Mouse (Mus musculus) forebrain, embryonic 13.5 days (tissue): Measurements from ENCODE around the gene Ecm2. TPM values are rescaled to one million over a fixed set of nuclear protein-coding genes. Genes with fewer than 3 reads are reported as not detected.

Experiments used
- ATAC-seq: fragments of 200-750 bp; cut with Nextera tagmentation; 2 replicates; pipeline ENCODE4 v1.8.0; 2017
- H3K27ac ChIP-seq: fragments of 300-500 bp; sonication (generic); 2 replicates; pipeline ENCODE4 v1.5.1; 2015; ENCODE audit warnings: inconsistent platforms, mild to moderate bottlenecking, moderate library complexity
- H3K27me3 ChIP-seq: fragments of 300-500 bp; sonication (generic); 2 replicates; pipeline ENCODE4 v1.6.1; 2015; ENCODE audit warnings: mild to moderate bottlenecking, inconsistent platforms
- H3K36me3 ChIP-seq: fragments of 300-500 bp; sonication (generic); 2 replicates; pipeline ENCODE4 v1.6.1; 2015; ENCODE audit warnings: mild to moderate bottlenecking, inconsistent platforms; ENCODE audit not compliant: poor library complexity, severe bottlenecking
- H3K4me1 ChIP-seq: fragments of 300-500 bp; sonication (generic); 2 replicates; pipeline ENCODE4 v1.6.1; 2015; ENCODE audit warnings: inconsistent platforms
- H3K4me2 ChIP-seq: fragments of 300-500 bp; sonication (generic); 2 replicates; pipeline ENCODE4 v1.6.1; 2015; ENCODE audit warnings: inconsistent platforms, mild to moderate bottlenecking, moderate library complexity
- H3K4me3 ChIP-seq: fragments of 300-500 bp; sonication (generic); 2 replicates; pipeline ENCODE4 v1.5.1; 2015; ENCODE audit warnings: mild to moderate bottlenecking, inconsistent platforms
- H3K9ac ChIP-seq: fragments of 300-500 bp; sonication (generic); 2 replicates; pipeline ENCODE4 v1.6.1; 2015; ENCODE audit warnings: mild to moderate bottlenecking, inconsistent platforms
- H3K9me3 ChIP-seq: fragments of 300-500 bp; sonication (generic); replicated peaks from 2 replicates; pipeline ENCODE4 v1.6.1; 2016; ENCODE audit warnings: inconsistent platforms
- WGBS: fragments of 180-500 bp; shearing (Covaris S2); methylation state at CpG from one replicate; pipeline ENCODE4 v1.1.7; 2015; 5-methylcytosine and 5-hydroxymethylcytosine counted together
- polyA plus RNA-seq: library from polyadenylated mRNA; unstranded; fragments of >200 nt; fragmentation: Nextera tagmentation; extraction: Ambion mirVana; gene quantifications from 2 replicates; pipeline ENCODE4 v1.2.1, GENCODE M21; 2015

Gene Ecm2
- polyA plus RNA-seq, 1 experiment from 2014 or later: 0.96 TPM

DNA sequence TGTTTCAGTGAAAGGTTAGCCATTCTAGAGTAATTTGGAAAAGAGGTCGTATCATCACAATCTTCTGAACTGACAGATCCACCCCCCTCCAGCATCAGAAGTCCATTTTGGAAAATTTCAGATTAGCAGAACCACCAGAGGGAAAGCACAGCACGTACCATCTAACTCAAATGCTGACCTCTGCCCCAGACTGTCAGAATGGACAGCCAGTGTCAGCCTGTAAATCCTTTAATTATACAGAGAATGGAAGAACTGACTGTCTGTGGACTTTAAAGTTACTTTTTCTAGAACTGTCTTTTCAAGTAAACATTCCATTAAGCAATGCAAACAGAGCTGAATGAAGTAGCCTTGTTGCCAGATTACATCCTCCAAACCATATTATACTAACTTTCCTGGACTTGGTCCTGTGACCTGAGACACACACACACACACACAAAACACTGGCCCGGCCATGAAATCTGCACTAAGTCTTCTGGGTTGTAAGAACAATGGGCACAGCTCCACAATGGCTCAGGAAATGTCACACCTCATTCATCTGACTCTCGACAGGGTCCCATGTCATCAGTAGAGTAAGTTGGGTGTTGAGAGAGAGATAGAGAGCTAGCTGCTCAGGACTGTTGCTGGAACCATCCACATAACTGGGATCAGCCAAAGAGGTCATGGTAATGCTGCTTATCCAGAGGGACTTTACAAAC, 32.5 kb upstream of the Ecm2 start:
- no peak overlapping the region for H3K27ac ChIP-seq
- H3K4me3 ChIP-seq: no peak overlapping the region
- no peaks in the 10 kb centered on the region for H3K27me3 ChIP-seq
- WGBS: 71% methylated on average over 4 of the region's 4 CpGs
- H3K9ac ChIP-seq: no peak overlapping the region
- no peaks in the 10 kb centered on the region for H3K36me3 ChIP-seq
- no peak for ATAC-seq
- no peak overlapping the region for H3K4me2 ChIP-seq
- H3K4me1 ChIP-seq: 0 out of 2 replicates have a peak, but pooled peaks cover 4% of the 10 kb centered on the region
- H3K9me3 ChIP-seq: no peaks in the 10 kb centered on the region

DNA sequence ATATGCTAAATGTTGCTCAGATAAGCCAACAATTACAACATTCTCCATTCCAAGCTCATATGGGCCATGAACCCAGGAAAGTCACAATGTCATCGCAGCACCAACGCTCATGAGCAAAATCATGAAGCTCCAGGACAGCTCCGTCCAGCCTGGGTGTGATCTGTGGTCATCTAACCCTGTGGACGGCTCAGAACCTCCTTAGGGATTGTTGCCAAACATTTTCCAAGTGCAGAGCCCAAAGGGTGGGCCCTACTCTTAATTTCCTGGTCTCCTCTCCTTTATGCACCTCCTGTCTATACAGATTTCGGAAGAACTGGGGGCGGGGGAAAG, 32.0 kb upstream of the Ecm2 start:
- Histone ChIP-seq H3K4me2 (no peak overlapping the region), H3K9ac (no peak overlapping the region), H3K4me3 (no peak overlapping the region), H3K9me3 (no peaks in the 10 kb centered on the region), H3K27me3 (no peaks in the 10 kb centered on the region), H3K4me1 (0 out of 2 replicates have a peak, but pooled peaks cover 4% of the 10 kb centered on the region), H3K27ac (no peak overlapping the region), H3K36me3 (no peaks in the 10 kb centered on the region)
- 98% methylated on average over 6 of the region's 6 CpGs for WGBS
- ATAC-seq: no peak

GRCm38 (mm10) chr13:49477887-49478286, 26.7 kb upstream of the Ecm2 start:
- Histone ChIP-seq H3K4me2 (no peak overlapping the region), H3K27ac (no peak overlapping the region), H3K9me3 (no peaks in the 10 kb centered on the region), H3K36me3 (no peaks in the 10 kb centered on the region), H3K4me1 (0 out of 2 replicates have a peak, but pooled peaks cover 2% of the 10 kb centered on the region), H3K4me3 (no peak overlapping the region), H3K27me3 (no peaks in the 10 kb centered on the region), H3K9ac (no peak overlapping the region)
- 90% methylated on average over 3 of the region's 3 CpGs for WGBS
- no peak for ATAC-seq

- Histone ChIP-seq H3K9me3 (no peaks in the 10 kb centered on the region), H3K4me3 (no peak overlapping the region), H3K4me2 (no peak overlapping the region), H3K27me3 (no peaks in the 10 kb centered on the region), H3K36me3 (no peaks in the 10 kb centered on the region), H3K9ac (no peak overlapping the region), H3K27ac (no peak overlapping the region), H3K4me1 (0 out of 2 replicates have a peak, but pooled peaks cover 2% of the 10 kb centered on the region)
- ATAC-seq: no peak
- 92% methylated on average over 6 of the region's 6 CpGs for WGBS
Observed at GRCm38 (mm10) chr13:49478851-49479374, 25.7 kb upstream of the Ecm2 start.

DNA sequence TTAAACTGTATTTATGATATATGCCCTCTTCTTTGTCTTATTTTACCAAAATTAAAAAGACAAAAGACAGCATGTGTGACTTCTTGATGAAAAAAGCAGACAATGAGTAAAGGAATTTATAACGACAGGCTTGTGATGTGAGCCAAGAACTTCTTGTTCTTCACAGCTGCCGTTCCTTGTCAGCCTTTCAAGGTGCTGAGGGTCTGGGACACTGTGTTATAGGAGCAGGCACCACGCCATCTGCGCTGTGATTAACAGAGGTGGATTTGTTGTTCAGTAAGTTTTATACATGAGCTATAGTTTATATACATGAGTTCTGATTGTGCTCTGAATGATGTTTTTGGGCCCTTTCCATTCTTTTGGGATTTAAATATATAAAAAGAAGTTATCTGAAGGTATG, 25.2 kb upstream of the Ecm2 start:
- Histone ChIP-seq H3K9ac (no peak overlapping the region), H3K27ac (no peak overlapping the region), H3K36me3 (no peaks in the 10 kb centered on the region), H3K4me3 (no peak overlapping the region), H3K4me2 (no peak overlapping the region), H3K27me3 (no peaks in the 10 kb centered on the region), H3K9me3 (no peaks in the 10 kb centered on the region), H3K4me1 (0 out of 2 replicates have a peak, but pooled peaks cover 2% of the 10 kb centered on the region)
- ATAC-seq: no peak
- WGBS: 70% methylated on average over 4 of the region's 4 CpGs

- H3K4me2 ChIP-seq: no peak overlapping the region
- no peak overlapping the region for H3K9ac ChIP-seq
- WGBS: 81% methylated on average over 2 of the region's 2 CpGs
- no peaks in the 10 kb centered on the region for H3K36me3 ChIP-seq
- no peak for ATAC-seq
- H3K27ac ChIP-seq: no peak overlapping the region
- H3K4me3 ChIP-seq: no peak overlapping the region
- H3K27me3 ChIP-seq: no peaks in the 10 kb centered on the region
- 0 out of 2 replicates have a peak, but pooled peaks cover 2% of the 10 kb centered on the region for H3K4me1 ChIP-seq
- no peaks in the 10 kb centered on the region for H3K9me3 ChIP-seq
Observed at GRCm38 (mm10) chr13:49480057-49480456, 24.6 kb upstream of the Ecm2 start.

DNA sequence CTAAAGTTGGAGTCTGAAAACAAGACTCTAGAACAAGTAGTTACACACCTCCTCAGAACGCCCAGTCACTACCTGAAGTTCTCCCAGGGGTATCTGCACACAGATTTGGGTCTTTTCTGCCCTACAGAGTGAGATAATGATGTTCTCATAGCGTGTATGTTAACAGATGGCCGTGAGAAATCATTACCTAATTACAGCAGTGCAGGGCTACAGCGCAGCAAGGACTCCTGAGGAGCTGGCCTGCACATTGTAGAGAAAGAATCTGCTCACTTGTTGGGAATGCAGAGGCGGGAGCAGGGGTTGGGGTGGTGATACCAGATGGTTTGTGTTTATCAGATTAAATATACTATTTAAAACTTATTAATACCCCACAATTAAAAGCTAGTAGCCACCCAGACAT, 24.1 kb upstream of the Ecm2 start:
- peak; percentile 67 for ATAC-seq

GRCm38 (mm10) chr13:49485388-49485787, 19.2 kb upstream of the Ecm2 start:
- H3K4me2 ChIP-seq: no peak overlapping the region
- WGBS: 87% methylated on average over 5 of the region's 5 CpGs
- no peak overlapping the region for H3K27ac ChIP-seq
- H3K27me3 ChIP-seq: no peaks in the 10 kb centered on the region
- H3K4me3 ChIP-seq: no peak overlapping the region
- no peak for ATAC-seq
- H3K36me3 ChIP-seq: no peaks in the 10 kb centered on the region
- no peak overlapping the region for H3K9ac ChIP-seq
- H3K9me3 ChIP-seq: no peaks in the 10 kb centered on the region
- H3K4me1 ChIP-seq: 0 out of 2 replicates have a peak, but pooled peaks cover 2% of the 10 kb centered on the region

More for the DNA sequence above, 24.1 kb upstream of the Ecm2 start:
- no peaks in the 10 kb centered on the region for H3K27me3 ChIP-seq
- H3K36me3 ChIP-seq: no peaks in the 10 kb centered on the region
- no peaks in the 10 kb centered on the region for H3K9me3 ChIP-seq
- no peak overlapping the region for H3K9ac ChIP-seq
- H3K4me2 ChIP-seq: no peak overlapping the region
- 47% methylated on average over 5 of the region's 5 CpGs for WGBS
- H3K27ac ChIP-seq: no peak overlapping the region
- no peak overlapping the region for H3K4me3 ChIP-seq
- 0 out of 2 replicates have a peak, but pooled peaks cover 2% of the 10 kb centered on the region for H3K4me1 ChIP-seq

DNA sequence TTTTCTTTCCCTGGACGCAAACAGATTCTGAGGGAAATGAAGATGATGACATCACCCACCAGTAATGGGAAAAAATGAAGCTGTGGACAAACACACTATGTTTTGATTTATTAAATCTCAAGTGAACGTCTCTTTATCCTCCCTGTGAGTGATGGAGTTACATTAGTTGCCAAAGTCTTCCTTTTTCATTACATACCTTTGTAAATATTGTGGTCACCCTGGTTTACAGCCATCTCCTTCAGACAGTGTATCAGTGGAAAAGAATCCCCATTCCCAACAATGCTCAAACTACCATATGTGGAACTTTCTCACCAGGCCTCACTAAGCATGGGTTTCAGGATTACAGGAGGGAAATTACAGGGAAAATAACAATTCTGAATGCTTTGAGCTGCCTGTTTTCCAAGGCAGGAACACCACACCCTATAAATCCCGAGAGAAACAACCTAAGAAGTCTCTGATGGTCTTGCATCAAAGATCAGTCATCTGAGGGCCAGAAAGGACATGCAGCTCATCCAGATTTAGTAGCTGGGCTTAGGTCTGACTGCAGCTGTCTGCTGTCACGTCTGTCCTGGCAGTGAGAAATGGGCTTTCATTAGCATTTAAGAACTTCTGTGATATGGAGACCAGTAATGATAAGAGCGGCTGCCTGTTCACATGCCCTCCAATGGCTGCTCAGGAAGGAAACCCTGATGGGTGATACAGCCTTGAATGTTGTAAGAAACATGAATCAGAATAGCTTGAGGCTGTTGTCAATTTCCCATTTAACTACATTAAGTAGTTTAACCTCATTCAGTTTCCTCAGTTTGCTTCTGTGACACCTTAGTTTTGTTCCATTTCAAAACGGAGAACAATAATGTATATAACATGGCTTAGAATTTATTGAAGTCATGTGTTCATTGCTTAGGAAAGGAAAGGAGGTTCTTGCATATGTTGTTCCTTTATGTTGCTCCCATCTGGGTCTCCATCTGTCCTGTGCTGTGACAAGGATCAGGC, 11.9 kb upstream of the Ecm2 start, which contains the start of gene Tes3-ps:
Gene Tes3-ps, plus strand, starts transcription at position 943 of the 993 bp plus-strand sequence.
- no peak within 1 kb of the TSS for H3K9ac ChIP-seq
- no peaks in the 10 kb centered on the region for H3K9me3 ChIP-seq
- H3K4me2 ChIP-seq: no peak within 1 kb of the TSS
- no peak for ATAC-seq
- WGBS: 78% methylated on average over 6 of the region's 6 CpGs
- H3K4me3 ChIP-seq: no peak within 1 kb of the TSS
- no peaks in the 10 kb centered on the region for H3K27me3 ChIP-seq
- no peaks in the 10 kb centered on the region for H3K36me3 ChIP-seq
- no peaks in the 10 kb centered on the region for H3K4me1 ChIP-seq
- no peak within 1 kb of the TSS for H3K27ac ChIP-seq

DNA sequence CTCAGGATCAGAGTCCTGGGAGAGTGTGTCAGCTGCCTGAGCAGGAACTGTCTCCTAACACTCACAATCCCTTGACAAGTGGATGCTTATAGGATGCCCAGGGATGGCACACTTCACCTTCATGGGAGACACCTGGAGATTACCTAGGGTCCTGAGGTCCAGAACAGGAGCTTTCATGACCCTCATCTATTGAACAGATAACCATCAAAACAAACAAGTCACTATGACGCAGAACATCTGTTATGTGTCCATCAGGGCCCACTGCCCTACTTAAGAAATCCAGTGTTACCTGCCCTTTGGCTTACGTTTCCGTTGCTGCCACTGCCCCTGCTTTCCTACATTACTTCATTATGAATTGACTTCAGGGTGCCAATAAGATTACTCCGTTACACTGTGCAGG, 1.2 kb downstream of the Ecm2 start:
- no peak overlapping the region for H3K4me2 ChIP-seq
- H3K4me3 ChIP-seq: no peak overlapping the region
- no peaks in the 10 kb centered on the region for H3K4me1 ChIP-seq
- H3K36me3 ChIP-seq: no peaks in the 10 kb centered on the region
- WGBS: 84% methylated on average over 4 of the region's 4 CpGs
- no peak for ATAC-seq
- H3K9me3 ChIP-seq: no peaks in the 10 kb centered on the region
- H3K27ac ChIP-seq: no peak overlapping the region
- H3K27me3 ChIP-seq: no peaks in the 10 kb centered on the region
- no peak overlapping the region for H3K9ac ChIP-seq

DNA sequence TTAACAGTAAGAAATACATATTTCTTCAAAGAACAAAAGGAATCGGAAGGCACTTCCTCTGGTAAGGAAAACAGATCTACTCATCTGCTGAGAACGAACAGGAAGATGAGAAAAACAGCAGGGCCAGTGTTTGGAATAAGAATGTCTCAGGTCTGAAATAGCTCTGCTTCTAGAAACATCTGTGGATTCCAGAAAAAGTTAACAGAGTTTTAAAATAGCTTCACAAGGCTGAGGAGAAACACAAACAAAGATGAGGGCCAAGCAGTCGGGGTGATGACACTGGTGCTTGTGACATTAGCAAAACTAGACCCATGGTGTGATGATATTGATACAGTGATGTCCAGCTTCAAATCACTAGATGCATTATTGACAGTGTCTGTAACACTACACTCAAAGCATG, 2.6 kb downstream of the Ecm2 start:
- H3K36me3 ChIP-seq: no peaks in the 10 kb centered on the region
- H3K27ac ChIP-seq: no peak overlapping the region
- no peak overlapping the region for H3K4me3 ChIP-seq
- no peak overlapping the region for H3K9ac ChIP-seq
- no peak overlapping the region for H3K4me2 ChIP-seq
- no peaks in the 10 kb centered on the region for H3K9me3 ChIP-seq
- 93% methylated on average over 3 of the region's 3 CpGs for WGBS
- H3K4me1 ChIP-seq: no peaks in the 10 kb centered on the region
- ATAC-seq: no peak
- H3K27me3 ChIP-seq: no peaks in the 10 kb centered on the region

DNA sequence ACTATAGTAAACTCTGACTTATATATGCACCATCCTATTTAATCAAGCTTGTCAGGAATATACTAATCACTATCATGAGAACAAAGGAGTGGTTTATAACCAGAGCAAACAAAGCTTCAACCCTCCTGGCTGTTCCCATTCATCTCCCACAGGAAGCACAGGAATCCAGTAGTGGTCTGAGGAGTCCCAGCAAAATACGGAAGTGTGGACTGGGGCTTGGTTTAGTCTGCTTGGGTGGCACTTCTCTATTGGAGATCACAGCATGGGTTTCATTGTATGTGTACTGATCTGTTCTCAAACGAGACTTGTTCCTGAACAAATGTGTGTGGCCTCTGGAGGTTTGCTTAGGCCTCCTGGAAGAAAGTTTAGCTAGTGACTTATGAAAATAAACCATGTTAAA, 14.2 kb downstream of the Ecm2 start:
- H3K9me3 ChIP-seq: no peaks in the 10 kb centered on the region
- H3K27ac ChIP-seq: no peak overlapping the region
- H3K36me3 ChIP-seq: no peaks in the 10 kb centered on the region
- 25% methylated on average over 2 of the region's 2 CpGs for WGBS
- ATAC-seq: no peak
- H3K27me3 ChIP-seq: no peaks in the 10 kb centered on the region
- H3K4me3 ChIP-seq: no peak overlapping the region
- H3K9ac ChIP-seq: no peak overlapping the region
- no peaks in the 10 kb centered on the region for H3K4me1 ChIP-seq
- no peak overlapping the region for H3K4me2 ChIP-seq
